Mouse (Mus musculus): ENCODE results near the gene Calhm4.
A peak's percentile ranks its signal among the peaks of the same experiment; 100 is the strongest.
"Not testable (repeated sequence)": the region's sequence is repeated elsewhere in the genome, so short reads cannot be mapped to it uniquely, and the experiment has no call there.

Calhm4 gene

DNA sequence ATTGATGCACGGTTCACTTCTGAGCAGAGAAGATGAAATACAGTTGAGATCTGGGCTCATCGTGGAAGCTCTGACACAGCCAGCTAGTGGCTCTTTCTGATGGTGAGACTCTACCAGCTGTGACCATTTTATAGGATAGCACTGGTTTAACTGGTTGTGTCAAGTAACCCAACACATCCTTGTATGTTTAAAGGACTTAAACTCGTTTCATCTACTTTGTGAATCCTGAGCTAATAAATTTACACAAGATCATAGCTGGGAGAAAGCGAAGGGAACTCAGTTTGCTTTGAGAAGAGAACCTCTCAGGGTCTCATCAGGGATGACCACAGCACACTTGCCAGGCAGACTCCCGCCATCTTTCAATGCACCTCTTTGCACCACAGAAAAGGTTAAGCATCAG is at the start of gene Calhm4:
TSS of gene Calhm4 (minus strand) at position 101 of the 400 bp plus-strand sequence.
- DNase-seq (ENCODE audit: low spot score in 2 of 2): no peak

- peak; percentile 6 to 23 for DNase-seq (ENCODE audit: low spot score in 2 of 2)
Observed at GRCm38 (mm10) chr10:34091888-34092287, 47.8 kb upstream of the Calhm4 start.

GRCm38 (mm10) chr10:34090481-34090880 is 46.4 kb upstream of the Calhm4 start:
- DNase-seq (ENCODE audit: low spot score in 2 of 2): no peak

GRCm38 (mm10) chr10:34089517-34089916 is 45.4 kb upstream of the Calhm4 start:
- no peak for DNase-seq (ENCODE audit: low spot score in 2 of 2)

DNA sequence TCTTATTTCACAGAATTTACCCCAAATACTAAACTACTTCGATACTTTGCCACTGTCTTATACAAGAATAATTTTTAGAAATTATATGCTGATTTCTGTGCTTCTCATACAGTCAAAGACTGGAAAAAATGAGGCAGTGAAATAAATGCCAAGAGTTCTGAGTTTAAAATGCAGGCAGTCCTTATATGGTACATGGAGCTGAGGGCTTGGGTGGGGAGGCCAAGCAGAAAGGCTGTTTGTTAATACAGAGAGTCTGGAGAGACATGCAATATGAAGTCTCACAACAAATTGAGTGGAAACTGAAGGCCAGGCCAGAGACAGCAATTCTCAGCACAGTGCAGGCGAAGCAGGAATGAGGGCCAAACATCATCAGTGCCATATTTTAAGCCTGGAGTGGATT is 44.4 kb upstream of the Calhm4 start:
- DNase-seq (ENCODE audit: low spot score in 2 of 2): no peak

DNA sequence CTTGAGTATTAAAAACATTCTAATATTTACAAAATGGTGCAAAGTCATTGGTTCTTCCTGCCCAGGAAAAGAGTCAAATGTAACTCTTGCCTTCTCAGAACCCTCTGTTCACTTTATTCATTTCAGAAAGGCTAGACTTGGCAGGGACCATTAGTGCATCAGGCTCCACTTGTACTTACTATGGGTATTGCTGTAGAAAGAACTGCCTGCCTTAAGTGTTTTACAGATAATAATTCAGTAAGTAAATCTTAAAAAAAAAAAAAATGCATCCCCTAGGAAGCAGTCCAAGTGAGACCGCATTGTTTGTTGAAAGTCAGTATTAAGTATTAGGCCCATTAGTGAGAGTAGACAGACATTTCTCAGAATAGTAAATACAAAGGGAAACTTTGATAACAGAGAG is 42.4 kb upstream of the Calhm4 start:
- no peak for DNase-seq (ENCODE audit: low spot score in 2 of 2)

DNA sequence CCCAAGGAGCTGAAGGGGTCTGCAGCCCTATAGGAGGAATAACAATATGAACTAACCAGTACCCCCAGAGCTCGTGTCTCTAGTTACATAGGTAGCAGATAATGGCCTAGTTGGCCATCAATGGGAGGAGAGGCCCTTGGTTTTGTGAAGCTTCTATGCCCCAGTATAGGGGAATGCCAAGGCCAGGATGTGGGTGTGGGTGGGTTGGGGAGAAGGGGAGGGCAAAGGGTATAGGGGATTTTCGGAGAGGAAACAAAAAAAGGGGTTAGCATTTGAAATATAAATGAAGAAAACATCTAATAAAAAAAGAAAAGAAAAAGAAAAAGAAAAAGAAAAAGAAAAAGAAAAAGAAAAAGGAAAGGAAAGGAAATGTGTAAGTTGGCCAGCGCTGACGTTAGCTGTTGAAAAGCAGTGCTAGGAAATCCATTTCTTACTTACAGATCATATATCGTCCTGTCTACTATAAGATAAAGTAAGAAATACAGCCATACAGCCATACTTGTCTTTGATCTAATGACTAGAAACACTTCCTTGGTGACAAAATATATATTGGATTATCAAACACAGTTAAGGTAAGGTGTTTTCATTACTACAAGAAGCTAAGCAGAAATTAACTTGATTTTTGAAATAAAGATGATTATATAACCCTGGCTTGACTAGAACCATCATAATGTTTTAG is 30.6 kb upstream of the Calhm4 start:
- DNase-seq (ENCODE audit: low spot score in 2 of 2): no peak

DNA sequence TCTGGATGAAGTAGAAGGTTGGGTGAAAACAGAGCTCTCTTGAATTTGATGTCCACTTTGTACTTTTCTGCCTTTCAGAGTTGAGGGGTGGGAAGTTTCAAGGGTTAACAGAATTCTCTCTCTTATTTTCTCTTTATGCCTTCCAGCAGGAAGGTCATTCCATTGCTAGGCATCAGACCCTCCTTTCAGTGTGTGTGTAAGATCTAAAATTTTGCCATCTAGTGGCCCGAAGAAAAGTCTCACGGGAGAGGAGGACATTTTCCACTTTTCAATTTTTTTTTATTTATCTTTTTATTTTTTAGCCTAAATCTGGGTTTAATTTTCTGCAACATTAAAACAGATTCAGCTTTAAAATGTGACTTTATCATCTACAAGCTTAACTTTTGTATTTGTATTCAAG is 27.5 kb upstream of the Calhm4 start:
- no peak for DNase-seq (ENCODE audit: low spot score in 2 of 2)

GRCm38 (mm10) chr10:34070999-34071492 is 26.9 kb upstream of the Calhm4 start:
- DNase-seq (ENCODE audit: low spot score in 2 of 2): no peak

- no peak for DNase-seq (ENCODE audit: low spot score in 2 of 2)
Observed at GRCm38 (mm10) chr10:34069606-34070005, 25.5 kb upstream of the Calhm4 start.

DNA sequence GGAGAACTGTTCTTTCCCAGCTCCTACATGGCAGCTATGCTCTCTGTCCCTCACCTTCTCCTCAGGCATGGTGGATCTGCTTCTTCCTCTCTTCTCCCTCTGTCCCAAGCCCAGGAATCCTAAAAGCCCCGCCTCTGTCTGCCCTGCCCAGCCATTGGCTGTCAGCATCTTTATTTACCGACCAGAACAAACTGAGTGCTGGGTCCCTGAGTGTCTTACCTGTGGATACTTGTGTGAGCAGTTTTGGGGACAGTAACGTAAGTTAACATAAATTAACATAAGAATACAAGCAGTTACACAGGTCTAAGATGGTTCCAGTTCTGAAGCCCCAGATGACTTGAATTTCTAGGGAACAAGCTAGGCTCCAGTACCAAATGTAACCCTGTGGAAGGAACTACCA is 22.5 kb upstream of the Calhm4 start:
- no peak for DNase-seq (ENCODE audit: low spot score in 2 of 2)

DNA sequence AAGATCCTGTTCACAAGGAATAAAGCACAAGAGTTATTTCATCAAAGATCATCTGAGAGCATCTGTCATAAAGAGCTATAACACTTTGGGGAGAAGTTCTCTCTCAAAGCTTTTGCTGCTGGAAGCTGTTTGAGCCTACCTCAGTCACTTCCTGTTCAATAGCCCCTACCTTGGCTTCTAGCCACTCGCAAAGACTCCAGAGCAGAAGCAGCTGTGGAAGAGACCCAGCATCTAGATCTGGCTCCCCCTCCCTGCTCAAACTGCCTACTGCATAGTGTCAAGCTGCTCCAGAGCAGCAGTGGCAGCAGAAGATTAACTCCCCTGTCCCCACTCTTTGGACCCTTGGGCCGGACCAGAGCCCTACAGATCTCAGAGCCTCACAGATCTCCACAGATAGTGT is 9.9 kb upstream of the Calhm4 start:
- DNase-seq (ENCODE audit: low spot score in 2 of 2): no peak

- no peak for DNase-seq (ENCODE audit: low spot score in 2 of 2)
Observed at GRCm38 (mm10) chr10:34037401-34037800, 6.7 kb downstream of the Calhm4 start, which contains the start of gene Trappc3l. Trappc3l (plus strand) TSS chr10:34037597.

DNA sequence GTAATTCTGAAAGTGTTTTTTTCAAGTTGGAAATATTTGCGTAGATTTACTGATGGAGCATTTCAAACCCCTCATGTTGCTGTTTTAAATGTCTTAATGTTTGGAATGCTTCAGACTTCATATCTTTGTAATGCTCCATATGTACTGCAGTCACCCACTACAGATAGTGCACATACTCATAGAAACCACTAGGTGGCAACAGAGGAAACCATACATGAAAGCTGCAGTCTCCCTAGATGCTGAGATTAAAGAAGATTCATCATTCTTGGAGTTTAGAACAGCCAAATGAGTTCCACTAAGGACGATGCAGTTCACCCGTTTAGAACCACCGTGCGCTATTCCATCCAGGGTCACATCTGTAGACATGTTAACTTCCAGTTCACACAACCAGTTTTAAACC is 7.5 kb downstream of the Calhm4 start:
- no peak for DNase-seq (ENCODE audit: low spot score in 2 of 2)

- peak; percentile 48 to 54 for DNase-seq (ENCODE audit: low spot score in 2 of 2)
Observed at GRCm38 (mm10) chr10:34033630-34034305, 10.3 kb downstream of the Calhm4 start.

GRCm38 (mm10) chr10:34030322-34030721 is 13.8 kb downstream of the Calhm4 start:
- no peak for DNase-seq (ENCODE audit: low spot score in 2 of 2)

DNA sequence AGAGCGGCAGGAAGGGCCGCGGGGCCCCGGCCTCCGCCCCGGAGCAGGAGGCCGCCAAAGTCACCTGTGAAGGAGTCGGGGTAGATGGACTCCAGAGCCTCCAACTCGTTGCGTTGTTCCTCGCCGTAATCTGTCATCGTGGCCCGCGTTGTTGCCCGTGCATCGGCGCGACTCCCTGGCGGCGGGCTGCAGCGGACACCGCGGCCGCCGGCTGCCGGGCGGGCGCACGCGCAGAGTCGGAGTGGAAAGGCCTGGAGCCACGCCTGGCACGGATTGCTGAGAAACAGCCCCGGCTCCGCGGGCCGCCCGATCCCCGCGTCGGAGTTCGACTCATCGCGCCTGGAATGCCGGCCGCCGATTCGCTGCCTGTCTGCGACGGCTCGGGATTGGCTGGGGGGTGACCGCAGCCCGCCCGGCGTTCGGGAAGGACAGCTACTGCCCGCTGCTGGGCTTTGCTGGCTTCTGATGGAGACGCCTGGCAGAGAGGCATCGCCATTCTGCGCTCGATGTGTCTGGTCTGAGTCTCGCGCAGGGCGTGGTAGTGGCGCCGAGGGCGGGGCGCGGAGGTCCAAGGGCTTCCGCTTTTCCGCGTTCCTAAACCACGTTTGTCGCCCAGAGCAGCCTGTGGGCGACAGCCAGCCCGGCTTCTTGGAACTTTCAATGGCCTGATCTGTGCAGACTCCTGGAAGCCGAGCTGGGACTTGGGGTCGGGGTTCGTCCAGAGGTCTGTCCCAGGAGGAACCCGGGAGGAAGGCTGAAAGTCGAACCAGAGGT is 24.6 kb downstream of the Calhm4 start, which contains the start of gene Rwdd1:
TSS of gene Rwdd1 (minus strand) at position 323 of the 774 bp plus-strand sequence.
- DNase-seq (ENCODE audit: low spot score in 2 of 2): peak; percentile 93 to 94

DNA sequence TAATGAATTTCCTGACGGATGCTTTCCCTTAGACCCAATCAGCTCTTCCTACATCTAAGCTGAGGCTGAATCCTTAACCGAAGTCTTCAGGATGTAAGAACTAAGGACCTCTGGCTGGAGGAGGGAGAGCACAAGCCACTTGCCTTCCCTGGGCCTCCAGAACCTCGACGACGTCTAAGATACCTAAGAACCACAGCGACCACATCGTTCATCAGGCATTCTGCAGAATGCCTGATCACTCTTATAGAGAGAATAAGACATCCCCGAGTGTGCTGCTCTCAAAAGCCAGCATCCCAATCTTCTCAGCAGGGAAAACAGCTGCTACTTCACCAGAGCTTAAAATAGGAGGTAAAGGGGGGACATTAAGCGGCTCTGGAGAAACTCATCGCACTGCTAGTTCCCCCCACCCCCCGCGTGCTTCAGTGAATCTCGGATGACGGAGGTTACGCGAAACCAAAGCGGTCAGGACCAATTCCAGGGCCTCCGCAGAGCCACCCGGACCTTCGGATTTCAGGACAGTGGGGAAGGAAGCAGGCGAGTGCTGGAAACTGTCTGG is 25.3 kb downstream of the Calhm4 start:
- no peak for DNase-seq (ENCODE audit: low spot score in 2 of 2)

DNA sequence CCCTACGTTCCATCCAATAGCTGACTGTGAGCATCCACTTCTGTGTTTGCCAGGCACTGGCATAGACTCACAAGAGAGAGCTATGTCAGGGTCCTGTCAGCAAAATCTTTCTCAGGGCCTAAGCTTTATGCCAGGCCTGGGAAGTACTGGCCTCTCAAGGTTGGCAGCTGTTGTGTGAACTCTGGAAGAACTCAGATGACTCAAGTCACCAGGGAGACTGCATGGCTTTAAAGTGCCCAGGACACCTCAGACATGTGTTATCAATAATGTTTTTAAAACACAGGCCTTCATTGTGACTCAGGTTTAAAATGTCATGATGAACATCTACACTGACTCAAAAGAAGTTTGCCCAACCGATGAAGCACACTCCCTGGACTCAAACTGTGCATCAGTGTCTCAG is 30.9 kb downstream of the Calhm4 start:
- DNase-seq (ENCODE audit: low spot score in 2 of 2): no peak

GRCm38 (mm10) chr10:34012581-34012980 is 31.5 kb downstream of the Calhm4 start:
- DNase-seq (ENCODE audit: low spot score in 2 of 2): no peak

DNA sequence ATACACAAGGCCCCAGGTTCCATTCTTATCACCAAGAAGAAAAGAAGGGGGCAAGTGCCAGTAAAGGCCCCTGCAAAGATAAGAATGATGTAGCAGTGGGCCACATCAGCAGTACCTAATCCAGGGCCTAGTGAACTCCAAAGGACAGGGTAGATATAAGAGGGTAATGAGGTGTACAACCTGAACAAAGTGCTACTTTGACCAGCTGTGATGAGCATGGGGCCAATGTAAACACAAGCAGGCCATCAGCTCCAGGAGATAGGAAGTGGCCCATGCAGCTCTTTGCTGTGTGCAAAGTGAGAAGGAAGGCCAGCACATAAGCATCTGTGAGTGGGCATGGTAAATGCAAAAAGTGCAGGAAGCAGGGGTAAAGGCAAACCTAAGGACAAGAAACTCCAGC is 45.7 kb downstream of the Calhm4 start:
- DNase-seq (ENCODE audit: low spot score in 2 of 2): no peak

DNA sequence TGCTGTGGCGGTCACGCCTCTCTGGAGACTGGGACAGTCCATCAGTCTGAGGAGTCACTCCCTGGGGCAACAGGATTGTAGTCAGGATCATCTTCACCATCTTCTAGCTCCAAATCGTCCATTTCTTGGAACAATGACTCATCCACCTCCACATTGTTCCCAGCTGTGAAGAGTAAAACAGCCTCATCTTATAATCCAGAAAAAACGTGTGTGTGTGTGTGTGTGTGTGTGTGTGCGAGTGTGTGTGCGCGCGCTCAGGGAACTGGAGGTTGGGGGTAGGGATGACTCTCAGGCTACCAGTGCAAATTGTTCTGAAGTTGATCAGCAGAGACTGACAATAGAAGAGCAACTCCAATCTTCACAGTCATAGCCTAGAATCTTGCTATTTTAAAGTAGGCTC is 47.4 kb downstream of the Calhm4 start:
- not testable (repeated sequence) for DNase-seq (ENCODE audit: low spot score in 2 of 2)

All from frontal cortex, postnatal 25 days (tissue).